Mouse (Mus musculus): ENCODE measurements at regions not wholly inside any gene's neighbourhood (a gene's known extent, or its start where the extent isn't known, plus 50 kb on each side); places are given as distances from the start of the nearest gene placed in this dataset.

DNA sequence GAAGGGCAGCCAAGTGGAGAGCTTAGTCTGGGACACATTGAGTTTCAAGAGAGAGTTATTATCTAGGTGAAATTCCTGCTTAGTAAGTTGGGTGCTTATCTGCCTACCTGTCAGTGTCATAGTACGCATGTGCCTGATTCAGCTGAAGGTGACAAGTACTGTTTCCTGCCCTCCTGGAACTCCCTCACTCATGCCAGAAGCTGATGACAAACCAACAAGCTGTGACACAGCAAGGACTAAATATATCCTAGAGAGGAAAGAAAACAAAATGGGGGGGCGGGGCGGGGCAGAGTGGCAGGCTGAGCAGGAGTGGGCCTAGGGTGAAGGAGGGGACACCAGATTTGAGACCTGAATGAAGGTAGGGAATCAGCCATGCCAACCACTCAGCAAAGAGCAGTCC, 196.1 kb upstream of the Kdm8 start:
- intact Hi-C loops (cut with DNase I), result no loop called here
- DNase-seq, result no peak

- intact Hi-C loops (cut with DNase I), result no loop called here
- no peak for DNase-seq
Measured at GRCm38 (mm10) chr7:125250385-125250784, 194.1 kb upstream of the Kdm8 start.

GRCm38 (mm10) chr7:125250970-125251585, 193.4 kb upstream of the Kdm8 start:
- intact Hi-C loops (cut with DNase I), result no loop called here
- DNase-seq, result peak; percentile 49

- intact Hi-C loops (cut with DNase I), result no loop called here
- no peak for DNase-seq
Measured at GRCm38 (mm10) chr7:125254302-125254701, 190.2 kb upstream of the Kdm8 start.

- intact Hi-C loops (cut with DNase I), result no loop called here
- DNase-seq, result peak; percentile 72
Measured at GRCm38 (mm10) chr7:125259016-125259415, 185.5 kb upstream of the Kdm8 start.

GRCm38 (mm10) chr7:125262133-125262532, 182.3 kb upstream of the Kdm8 start:
- intact Hi-C loops (cut with DNase I), result no loop called here
- peak; percentile 64 for DNase-seq

DNA sequence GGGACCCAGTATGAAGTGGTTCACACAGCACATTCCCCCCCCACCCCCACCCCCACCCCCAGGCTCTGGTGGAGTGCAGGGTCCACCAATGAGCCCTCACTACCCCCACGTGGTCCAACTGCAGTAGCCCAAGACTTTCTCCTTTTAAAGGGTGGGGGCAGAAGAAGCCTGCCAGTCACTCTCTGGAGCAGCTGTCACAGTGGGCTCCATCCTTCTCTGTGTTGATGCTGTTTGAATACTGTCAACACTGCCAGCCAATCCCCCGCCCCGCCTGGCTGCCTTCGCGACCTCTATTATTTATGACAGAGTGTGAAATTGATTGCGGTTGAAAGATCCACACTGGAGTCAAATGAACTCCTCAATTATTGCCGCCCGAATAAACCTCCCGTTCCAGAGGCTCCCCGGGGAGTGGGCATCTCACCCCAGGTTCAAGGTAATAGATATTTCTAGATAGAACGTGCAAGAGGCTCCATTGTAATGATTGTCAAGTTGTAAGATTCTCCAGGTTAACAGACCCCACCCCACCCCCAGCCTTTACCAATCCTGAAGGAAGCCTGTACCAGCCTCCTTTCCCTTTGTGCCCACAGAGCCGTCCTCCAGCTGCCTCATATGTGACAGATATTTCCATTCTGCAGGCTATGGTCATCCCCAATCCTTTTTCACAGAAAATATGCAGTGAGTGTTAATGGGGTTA, 181.7 kb upstream of the Kdm8 start:
- peak; percentile 93 for DNase-seq
- intact Hi-C loops (cut with DNase I), result no loop called here

- no peak for DNase-seq
- intact Hi-C loops (cut with DNase I), result no loop called here
Measured at GRCm38 (mm10) chr7:125263756-125264155, 180.7 kb upstream of the Kdm8 start.

DNA sequence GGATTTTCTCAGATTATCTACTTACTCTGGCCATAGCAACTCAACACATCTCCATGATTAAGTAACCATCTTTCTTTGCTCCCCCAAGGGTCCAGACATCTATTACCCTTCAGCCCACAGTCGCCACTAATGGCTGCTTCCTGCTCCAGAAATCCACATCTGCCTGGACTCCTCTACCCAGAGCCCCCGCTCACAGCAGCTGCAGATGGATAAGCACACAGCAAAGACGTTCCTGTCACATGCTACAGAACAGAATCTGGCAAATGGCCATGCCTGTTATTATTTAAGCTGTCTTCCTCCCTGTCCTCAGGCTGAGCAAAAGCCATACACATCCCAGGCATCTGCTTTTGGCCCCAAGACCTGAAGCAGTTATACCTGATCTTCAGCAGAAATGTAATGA, 173.8 kb upstream of the Kdm8 start:
- no peak for DNase-seq
- intact Hi-C loops (cut with DNase I), result no loop called here

DNA sequence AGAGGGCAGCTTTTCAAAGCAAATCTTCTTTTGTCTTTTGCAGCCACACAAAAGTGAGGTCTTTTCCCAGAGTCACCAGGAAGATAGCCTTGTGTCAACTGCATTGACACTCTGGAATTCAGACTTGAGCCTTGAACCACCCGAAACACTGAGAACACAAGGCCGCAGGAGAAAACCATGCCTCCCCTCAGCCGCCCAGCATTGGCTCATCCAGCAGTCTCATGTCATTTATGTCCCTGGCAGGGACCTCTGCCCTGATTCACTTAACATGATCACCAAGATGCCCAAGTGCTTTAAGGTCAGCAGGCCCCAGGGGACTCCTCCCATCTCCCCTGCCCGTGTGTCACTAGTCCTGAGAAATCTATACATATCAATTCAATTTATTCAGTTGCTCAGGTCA, 173.1 kb upstream of the Kdm8 start:
- DNase-seq, result no peak
- intact Hi-C loops (cut with DNase I), result no loop called here

- intact Hi-C loops (cut with DNase I), result no loop called here
- DNase-seq, result no peak
Measured at GRCm38 (mm10) chr7:125281371-125281770, 163.1 kb upstream of the Kdm8 start.

- no peak for DNase-seq
- intact Hi-C loops (cut with DNase I), result no loop called here
Measured at GRCm38 (mm10) chr7:125295226-125295625, 149.2 kb upstream of the Kdm8 start.

DNA sequence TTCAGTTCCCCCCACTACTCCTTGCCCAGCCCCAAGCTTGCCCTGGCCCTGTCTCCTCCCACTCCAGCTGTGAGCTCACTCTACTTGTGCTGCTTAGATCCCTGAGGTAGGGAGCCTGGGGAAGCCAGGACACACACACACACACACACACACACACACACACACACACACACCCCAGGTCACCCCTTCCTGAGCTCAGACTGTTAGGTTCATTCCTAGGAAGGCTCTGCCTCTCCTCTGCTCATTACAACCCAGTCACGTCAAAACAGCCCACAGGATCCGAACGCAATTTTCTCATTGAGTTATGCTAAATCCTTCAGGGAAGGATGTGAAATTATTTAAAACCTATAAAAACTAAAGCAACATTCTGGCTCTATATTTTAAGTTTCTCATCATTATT, 136.0 kb upstream of the Kdm8 start:
- intact Hi-C loops (cut with DNase I), result no loop called here
- no peak for DNase-seq

- DNase-seq, result no peak
- intact Hi-C loops (cut with DNase I), result no loop called here
Measured at GRCm38 (mm10) chr7:125310971-125311370, 133.5 kb upstream of the Kdm8 start.

DNA sequence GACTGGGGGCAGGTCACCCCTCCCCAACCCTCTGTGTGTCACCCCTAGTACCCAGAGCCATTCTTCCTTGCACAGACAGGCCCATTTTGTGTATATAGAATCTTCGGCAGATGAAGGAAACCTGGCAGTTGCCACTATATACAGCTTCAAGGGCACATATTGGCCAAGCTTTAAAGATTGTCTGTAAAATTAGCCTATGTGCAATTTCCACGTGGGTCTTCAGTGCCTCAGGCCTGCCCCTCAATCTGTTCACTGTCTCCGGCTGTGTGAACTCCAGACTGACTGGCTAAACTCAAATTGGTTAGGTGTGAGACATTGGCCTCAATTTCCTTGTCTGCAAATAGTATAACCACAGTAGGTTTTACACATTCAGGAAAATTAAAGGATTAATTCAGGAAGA, 130.9 kb upstream of the Kdm8 start:
- intact Hi-C loops (cut with DNase I), result no loop called here
- DNase-seq, result no peak

- intact Hi-C loops (cut with DNase I), result no loop called here
- DNase-seq, result peak; percentile 54
Measured at GRCm38 (mm10) chr7:125334769-125335168, 109.7 kb upstream of the Kdm8 start.

DNA sequence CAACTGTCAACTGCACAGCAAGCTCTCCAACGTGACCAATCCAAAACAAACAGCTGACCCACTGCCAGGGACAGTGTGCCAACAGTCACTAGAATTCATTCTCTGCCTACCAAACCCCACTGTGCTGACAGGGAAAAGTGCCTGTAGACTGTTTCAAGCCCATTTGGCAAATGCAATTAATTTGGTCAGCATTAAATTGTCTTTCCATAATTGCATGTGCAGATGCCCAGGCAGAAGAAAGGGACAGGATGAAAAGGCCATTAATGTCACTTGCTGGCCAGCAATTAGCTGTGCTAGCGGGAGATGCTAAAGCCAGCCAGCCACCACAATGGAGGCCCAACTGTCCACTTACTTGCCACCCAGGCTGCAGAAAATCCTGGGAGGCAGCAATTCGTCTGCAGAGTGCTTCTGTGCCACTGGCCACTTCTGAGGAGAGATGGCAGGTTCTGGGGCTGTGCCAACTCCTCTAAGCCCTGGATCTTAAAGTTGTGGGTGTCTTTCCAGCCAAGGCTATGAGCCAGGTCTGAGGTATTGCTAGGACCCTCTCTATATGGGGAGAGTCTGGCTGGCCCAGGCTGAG, 108.8 kb upstream of the Kdm8 start:
- DNase-seq, result peak; percentile 95
- intact Hi-C loops (cut with DNase I), result no loop called here

DNA sequence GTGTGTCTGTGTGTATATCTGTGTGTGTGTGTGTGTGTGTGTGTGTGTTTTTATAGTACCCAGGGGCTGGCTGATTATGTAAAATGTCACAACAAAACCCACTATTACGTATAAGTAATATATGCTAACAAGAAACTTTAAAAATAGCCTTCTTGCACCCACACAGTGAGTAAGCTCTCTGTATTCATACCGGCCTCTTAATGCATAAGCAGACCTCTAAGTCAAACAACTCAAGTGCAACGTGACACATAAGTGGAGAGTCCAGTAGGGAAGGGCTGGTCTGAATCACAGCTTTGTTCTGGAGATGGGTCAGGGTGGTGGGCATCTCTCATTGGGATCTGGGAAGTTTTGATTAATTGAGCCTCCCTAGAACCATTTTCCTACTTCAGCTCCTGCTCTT, 107.7 kb upstream of the Kdm8 start:
- intact Hi-C loops (cut with DNase I), result no loop called here
- no peak for DNase-seq

GRCm38 (mm10) chr7:125338177-125338751, 106.2 kb upstream of the Kdm8 start:
- no peak for DNase-seq
- intact Hi-C loops (cut with DNase I), result no loop called here

- no peak for DNase-seq
- intact Hi-C loops (cut with DNase I), result no loop called here
Measured at GRCm38 (mm10) chr7:125340326-125340905, 104.1 kb upstream of the Kdm8 start.

GRCm38 (mm10) chr7:125349606-125350005, 94.9 kb upstream of the Kdm8 start:
- intact Hi-C loops (cut with DNase I), result no loop called here
- DNase-seq, result no peak

DNA sequence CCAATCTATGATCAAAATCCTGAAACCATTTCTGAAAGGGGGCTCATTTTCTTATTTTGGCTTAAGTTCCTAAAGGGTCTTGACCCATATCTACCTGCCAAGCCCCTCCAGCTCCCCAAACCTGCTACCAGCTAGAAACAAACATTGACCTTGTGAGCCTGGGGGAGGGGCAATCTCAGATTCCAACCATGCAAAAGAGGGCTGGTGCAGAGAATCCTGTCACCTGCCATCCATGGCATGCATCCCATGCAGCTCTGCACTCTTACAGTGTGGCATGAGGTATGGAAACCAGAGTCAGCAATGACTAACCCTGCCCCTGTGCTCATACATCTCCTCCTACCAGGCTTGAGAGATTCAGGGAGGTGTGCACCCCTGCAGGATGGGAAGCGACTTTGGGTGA, 90.3 kb upstream of the Kdm8 start:
- DNase-seq, result peak; percentile 43
- intact Hi-C loops (cut with DNase I), result no loop called here

Data from left cerebral cortex, postnatal 4 days (tissue).